Mouse (Mus musculus) right cerebral cortex, postnatal 36 days (tissue): ENCODE results near the gene Vmn1r1.
A peak's percentile ranks its signal among the peaks of the same experiment; 100 is the strongest.
"Not testable (repeated sequence)": the region's sequence is repeated elsewhere in the genome, so short reads cannot be mapped to it uniquely, and the experiment has no call there.

Experiments
- DNase-seq, 2 experiments: peaks; one replicate each; pipeline ENCODE4 v3.0.0; 2022; ENCODE audit warnings: low spot score in 2 of 2, mixed read lengths in 1 of 2

Gene Vmn1r1

DNA sequence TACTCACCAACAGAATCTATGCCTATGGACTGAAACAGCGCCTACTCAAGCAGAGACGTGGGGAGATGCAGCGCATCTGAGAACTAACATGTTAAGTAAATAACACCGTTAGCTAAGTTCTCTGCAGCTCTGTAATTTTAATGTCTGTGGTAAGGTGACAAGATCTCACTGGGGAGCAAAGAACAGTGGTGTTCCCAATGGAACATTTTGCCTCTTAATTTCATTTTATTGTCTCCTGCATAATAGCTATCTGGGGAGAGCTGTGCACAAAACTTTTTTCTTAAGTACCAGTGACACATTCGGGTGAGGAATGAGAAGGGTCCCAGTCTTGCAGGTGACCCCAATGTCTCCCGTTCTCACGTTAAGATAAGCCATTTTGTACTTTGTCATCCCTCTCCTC lies at the start of gene Vmn1r1:
Gene Vmn1r1 (minus strand): TSS at position 101 of the 400 bp plus-strand sequence.
- DNase-seq, result no peak

DNA sequence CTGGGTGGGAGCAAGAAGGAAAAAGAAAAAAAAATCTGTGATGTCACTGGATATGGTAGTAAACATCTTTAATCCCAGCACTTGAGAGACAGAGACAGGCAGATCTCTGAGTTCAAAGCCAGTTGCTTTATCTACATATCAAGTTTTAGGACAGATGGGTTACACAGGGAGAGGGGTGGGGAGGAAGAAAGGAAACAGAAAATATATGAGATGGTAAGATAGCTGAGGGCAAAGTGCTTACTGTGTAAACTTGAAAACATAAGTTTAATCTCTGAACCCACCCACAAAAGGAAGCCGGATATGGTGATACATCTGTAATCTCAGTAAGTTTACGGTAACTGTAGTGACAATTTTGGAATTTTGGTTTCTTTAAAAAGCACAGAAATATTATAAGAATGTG lies 46.0 kb upstream of the Vmn1r1 start:
- no peak for DNase-seq

GRCm38 (mm10) chr1:182192581-182192980 lies 28.3 kb upstream of the Vmn1r1 start:
- DNase-seq, result no peak

DNA sequence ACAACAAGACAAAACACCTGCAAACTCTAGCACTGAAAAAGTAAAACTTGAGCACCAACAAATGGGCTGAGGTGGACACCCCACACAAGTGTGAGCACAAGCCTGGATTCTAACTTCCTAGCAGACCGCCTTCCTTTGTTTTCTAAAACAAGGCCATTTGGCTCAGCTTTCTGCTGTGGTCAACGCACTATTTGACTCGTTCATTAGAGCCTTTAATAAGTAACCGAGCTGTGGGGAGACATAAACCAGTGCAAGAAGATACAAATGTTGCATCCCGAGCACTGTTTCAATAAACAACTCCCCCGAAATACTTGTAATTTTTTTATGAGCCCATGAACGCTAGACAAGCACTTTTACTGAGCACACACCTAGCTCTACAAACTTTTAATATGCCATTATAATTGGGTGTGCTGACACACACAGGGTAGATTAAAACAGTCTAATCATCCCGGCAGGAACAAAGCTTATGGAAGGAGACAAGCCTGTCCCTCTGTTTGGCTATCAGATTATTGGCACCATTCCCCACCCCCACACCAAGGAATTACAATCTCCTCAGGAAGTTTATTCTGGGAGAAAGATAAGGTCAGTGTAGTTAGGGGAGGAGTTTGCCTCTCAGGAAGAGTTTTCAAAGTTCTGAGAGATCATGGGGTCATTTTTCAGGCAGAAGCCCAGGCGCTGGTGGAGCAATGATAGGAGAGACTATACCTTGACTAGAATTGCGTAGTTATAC lies 27.7 kb upstream of the Vmn1r1 start:
- DNase-seq, result no peak

GRCm38 (mm10) chr1:182191181-182191580 lies 26.9 kb upstream of the Vmn1r1 start:
- no peak for DNase-seq

DNA sequence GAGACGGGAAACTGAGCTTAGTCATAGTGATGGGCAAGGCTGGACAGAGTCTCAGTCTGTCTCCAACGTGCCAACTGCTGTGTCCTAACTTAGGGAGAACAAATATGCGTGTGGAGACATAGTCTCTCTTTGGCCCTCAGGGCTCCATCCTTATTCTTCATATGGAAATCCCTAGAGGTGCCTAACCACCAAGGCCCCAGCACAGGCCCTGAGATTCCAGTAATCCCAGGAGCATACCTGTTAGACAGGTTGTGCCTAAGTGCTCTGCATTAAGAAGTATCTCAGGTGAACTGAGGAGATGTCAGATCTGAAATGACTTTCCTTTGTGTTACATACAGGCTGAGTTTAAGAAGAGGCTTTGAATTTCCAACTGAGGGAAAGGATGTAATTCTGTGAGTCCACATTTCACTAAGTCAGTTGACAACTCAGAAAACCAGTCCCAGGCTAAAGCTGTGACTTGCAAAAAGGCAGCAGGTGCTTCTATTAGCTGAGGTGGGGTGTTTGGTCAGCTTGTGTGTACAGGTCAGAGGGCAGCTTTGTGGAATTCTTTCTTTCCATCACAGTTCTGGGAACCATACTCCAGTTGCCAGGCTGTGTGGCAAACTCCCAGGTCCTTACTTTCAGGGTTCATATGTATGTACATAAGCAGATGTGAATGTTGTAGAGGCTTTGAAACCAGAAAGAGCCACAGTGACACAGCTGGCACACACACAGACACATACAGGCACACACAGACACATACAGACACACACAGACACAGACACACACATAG lies 25.6 kb upstream of the Vmn1r1 start:
- DNase-seq, result no peak

DNA sequence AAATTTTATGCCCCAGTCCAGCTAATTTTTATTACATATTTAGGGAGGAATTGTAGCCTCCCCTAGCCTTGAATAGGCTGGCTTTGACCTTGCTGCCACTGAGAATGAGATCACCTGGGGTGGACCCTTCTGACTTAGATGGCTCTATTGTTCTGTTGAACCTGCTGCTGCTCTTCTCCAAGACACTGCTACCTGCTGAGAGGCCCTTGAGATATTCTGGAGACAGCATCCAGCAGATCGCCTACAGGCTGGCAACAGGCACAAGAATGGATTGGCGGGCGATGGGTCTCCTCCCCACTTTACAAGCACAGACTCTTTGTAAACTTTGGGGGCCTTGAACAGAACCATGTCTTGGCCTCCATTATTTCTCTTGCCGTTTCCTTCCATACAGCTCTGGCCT lies 18.2 kb upstream of the Vmn1r1 start:
- not testable (repeated sequence) for DNase-seq

GRCm38 (mm10) chr1:182181456-182182305 lies 17.4 kb upstream of the Vmn1r1 start:
- DNase-seq, result no peak

DNA sequence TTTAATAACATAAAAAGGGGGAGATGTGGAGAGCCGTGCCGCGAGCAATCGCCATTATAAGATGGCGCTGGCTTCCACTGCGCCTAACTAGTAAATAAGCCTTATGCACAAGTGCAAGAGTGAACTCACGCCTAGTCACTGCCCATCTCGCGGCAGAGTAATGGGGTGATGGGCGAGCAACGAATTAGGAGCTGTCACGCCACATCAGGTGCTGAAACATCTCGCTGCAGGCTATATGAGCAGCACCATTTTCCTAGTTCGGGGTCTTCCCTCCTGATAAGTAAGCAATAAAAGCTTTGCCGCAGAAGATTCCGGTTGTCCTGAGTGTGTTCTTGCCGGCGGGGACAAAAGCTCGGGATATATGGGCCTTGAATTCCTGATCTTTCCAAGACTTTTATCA lies 12.7 kb upstream of the Vmn1r1 start:
- DNase-seq, result not testable (repeated sequence)

DNA sequence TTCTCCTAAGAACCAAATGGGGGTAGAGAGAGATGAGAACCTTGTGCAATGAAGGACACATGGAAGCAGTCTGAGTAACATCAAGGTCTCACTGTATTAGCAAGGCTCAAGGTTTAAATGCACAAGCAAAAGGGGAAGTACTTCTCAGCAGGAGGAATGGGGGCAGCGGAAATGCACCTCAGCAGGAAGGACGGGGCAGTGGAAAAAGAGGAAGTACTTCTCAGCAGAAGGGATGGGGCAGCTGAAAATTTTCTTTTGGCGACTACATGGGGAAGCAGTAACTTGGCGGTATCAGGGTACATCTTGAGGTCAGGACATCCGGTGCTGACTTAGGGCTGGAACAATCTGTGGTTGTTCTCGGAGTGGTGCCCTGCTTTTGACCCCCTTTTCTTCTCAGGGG lies 5.9 kb upstream of the Vmn1r1 start:
- DNase-seq, result not testable (repeated sequence)

DNA sequence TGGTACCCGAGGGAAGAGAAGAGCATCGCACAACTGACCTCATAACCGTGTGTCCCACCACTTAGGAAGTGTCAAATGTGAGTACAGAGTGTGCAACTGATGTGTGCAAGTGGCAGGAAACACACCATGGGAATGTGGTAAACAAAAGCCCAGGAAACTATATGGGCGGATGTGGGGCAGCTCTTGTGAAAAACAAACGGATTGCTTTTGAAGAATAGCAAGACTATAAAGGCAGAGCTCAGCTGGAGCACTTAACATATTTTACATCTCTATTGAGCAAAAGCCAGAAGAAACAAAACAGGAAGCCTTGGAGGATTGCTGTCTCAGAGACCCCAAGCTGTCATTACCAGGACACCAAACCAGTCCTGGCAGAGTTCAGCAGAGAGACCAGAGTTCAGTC lies 1.3 kb downstream of the Vmn1r1 start:
- DNase-seq, result no peak

DNA sequence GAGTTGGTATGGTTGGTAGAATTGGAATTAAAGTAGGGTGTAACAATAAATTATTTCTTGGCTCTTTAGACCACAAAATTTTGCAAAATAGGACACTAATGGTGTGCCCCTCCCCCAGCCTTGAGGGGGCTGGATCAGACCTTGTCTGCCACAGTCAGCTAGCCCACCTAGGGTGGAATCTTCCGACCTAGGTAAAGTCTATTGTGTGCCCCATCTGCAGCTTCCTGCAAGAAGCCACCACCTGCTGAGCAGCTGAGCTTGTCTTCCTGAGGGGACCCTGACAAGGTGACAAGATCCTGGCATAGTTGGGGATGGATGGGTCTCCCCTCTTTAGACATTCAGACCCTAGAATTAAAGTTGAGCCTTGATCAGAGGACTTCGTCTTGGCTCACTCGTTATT lies 4.7 kb downstream of the Vmn1r1 start:
- no peak for DNase-seq

DNA sequence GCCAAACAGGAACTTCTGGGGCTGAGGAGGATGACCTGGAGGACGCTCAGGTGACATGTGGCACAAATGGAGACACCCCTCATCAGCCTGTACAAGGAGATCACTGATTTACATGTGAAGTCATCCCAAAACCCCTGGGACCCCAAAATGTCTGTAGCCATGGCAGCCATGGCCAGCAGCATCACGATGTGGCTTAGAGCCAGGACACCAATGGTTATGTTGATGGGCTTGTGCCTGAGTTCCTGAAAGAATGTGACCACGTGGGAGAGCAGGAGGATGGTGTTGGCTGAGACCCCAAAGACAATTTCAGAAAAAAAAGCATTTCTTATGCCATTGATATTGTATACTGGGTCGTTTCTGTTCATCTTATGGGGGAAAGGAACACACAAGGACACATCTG lies 6.6 kb downstream of the Vmn1r1 start:
- DNase-seq, result no peak

- no peak for DNase-seq
These were observed 14.3 kb downstream of the Vmn1r1 start for GRCm38 (mm10) chr1:182149966-182150365.

GRCm38 (mm10) chr1:182148864-182149514 lies 15.3 kb downstream of the Vmn1r1 start:
- DNase-seq, result no peak

GRCm38 (mm10) chr1:182145546-182145945 lies 18.7 kb downstream of the Vmn1r1 start:
- no peak for DNase-seq

DNA sequence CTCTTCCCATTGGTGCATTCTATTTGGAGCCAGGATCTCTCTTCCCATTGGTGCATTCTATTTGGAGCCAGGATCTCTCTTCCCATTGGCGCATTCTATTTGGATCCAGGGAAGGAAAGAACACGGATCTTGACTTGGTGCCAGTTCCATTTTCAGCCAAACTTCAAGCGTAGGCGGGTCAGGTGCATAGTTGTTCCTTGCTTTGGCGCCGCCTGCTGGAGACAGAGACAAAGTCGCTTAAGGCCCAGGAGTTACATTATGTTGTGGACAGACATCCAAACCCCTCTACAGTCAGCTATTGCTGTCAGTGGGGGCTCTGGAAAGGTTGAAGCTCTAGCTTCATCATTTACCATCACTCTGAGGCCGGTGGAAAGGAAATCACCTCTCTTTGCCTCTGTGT lies 21.0 kb downstream of the Vmn1r1 start:
- DNase-seq, result no peak

- no peak for DNase-seq
These were observed 21.6 kb downstream of the Vmn1r1 start for GRCm38 (mm10) chr1:182142725-182143124.

DNA sequence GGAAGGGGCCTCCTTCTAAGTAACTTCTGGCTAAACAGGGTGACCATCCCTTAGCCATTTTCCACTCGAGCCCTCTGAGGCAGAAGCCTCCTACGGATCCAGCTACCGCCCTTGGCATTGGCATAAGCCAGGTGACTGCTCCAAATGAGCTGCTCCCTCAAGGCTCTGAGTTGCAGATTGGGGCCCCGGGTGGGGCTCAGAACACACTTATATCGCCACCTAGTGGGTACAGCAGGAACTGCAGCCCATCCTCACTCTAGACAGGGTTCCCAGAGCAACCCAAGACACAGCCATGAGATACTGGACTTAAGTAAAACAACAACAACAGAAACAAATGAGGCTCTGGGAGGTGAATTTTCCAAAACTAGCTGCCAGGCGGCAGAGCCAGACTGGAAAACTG lies 23.9 kb downstream of the Vmn1r1 start:
- peak; percentile 49 to 57 for DNase-seq

DNA sequence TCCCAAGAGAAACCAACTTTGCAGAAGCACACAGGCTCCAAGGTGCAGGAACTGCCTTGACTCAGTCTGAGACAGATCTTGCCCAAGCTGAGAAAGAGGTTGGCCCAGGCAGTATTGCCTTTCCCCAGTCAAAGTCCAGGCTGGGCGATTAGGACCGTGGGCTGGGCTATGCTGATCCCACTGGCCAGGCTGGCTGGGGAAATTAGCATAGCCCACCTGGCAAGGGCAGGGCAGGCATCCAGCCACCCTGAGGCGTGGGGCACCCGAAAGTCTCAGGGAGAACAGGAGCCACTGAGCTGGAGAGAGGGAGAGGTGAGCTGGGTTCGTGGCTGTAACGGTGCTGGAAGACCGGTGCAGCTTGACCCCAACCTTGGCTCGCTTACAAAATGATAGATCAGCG lies 24.3 kb downstream of the Vmn1r1 start:
- no peak for DNase-seq

- DNase-seq, result no peak
These were observed 26.1 kb downstream of the Vmn1r1 start for GRCm38 (mm10) chr1:182138172-182138571.
